Mouse (Mus musculus) lung, postnatal 0 days (tissue): Measurements from ENCODE around the gene Gm20547.

Experiments used
- CTCF ChIP-seq: IDR thresholded peaks from 2 replicates; pipeline ENCODE4 v1.5.1; 2016; ENCODE audit warnings: antibody characterized with exemption, mild to moderate bottlenecking
- EP300 ChIP-seq: IDR thresholded peaks from 2 replicates; pipeline ENCODE4 v1.6.1; 2016; ENCODE audit warnings: antibody characterized with exemption, mild to moderate bottlenecking, control low read depth

DNA sequence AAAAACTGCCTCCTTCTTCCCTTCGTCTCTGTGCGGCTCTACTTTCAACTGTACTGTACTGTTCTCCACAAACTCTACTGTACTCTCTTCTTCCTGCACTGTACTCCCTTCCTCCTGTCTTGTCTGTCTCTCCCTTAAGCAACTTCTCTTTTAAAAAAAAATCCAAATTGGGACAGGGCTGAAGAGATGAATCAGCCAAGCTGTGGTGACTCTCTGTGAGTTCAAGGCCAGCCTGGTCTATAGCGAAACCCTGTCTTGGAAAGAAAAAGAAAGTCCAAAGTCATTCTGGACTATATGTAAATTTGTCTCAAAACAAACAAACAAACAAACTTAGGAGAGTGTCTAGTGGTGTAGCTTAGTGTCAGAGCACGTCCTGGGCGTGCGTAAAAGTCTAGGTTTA is 7.5 kb downstream of the Gm20547 start:
- TF ChIP-seq CTCF = no peak
- no peak for TF ChIP-seq EP300
